Mouse (Mus musculus) spleen, adult 2 months (tissue): Measurements from ENCODE around the gene Tmem178. TPM values are rescaled to one million over a fixed set of nuclear protein-coding genes. Genes with fewer than 3 reads are reported as not detected.

ENCODE experiments used
- DNase-seq, 2 experiments: peaks; one replicate each; pipeline versions ENCODE4 v3.0.0 to v3.0.0-alpha.2; 2012 to 2021; ENCODE audit warnings: low spot score in 2 of 2, low read depth in 1 of 2
- H3K27ac ChIP-seq: fragments of 200-500 bp; 2 replicates; pipeline ENCODE4 v1.5.1; 2012; ENCODE audit warnings: low read length, inconsistent platforms; ENCODE audit not compliant: insufficient read depth
- H3K27me3 ChIP-seq: fragments of 200-500 bp; 2 replicates; pipeline ENCODE4 v1.6.1; 2012; ENCODE audit warnings: mild to moderate bottlenecking, moderate library complexity, low read length, inconsistent platforms; ENCODE audit not compliant: control insufficient read depth, insufficient read depth
- H3K36me3 ChIP-seq: fragments of 200-500 bp; 2 replicates; pipeline ENCODE4 v1.6.1; 2012; ENCODE audit warnings: mild to moderate bottlenecking, low read length, inconsistent platforms; ENCODE audit not compliant: control insufficient read depth, insufficient read depth
- H3K4me1 ChIP-seq: fragments of 200-500 bp; 2 replicates; pipeline ENCODE4 v1.6.1; 2011; ENCODE audit warnings: inconsistent platforms; ENCODE audit not compliant: control insufficient read depth, insufficient read depth, insufficient read length
- H3K4me3 ChIP-seq: fragments of 200-500 bp; 2 replicates; pipeline ENCODE4 v1.5.1; 2011; ENCODE audit warnings: mild to moderate bottlenecking, inconsistent platforms; ENCODE audit not compliant: insufficient read depth, insufficient read length; ENCODE audit errors: extremely low read depth
- CTCF ChIP-seq: fragments of 200-500 bp; IDR thresholded peaks from 2 replicates; pipeline ENCODE4 v1.5.1; 2011; ENCODE audit warnings: mild to moderate bottlenecking, inconsistent platforms; ENCODE audit not compliant: insufficient read depth, insufficient read length, insufficient replicate concordance; ENCODE audit errors: extremely low read depth
- POLR2A ChIP-seq: fragments of 200-500 bp; IDR thresholded peaks from 2 replicates; pipeline ENCODE4 v1.6.1; 2011; ENCODE audit warnings: low read depth, low read length, inconsistent platforms
- WGBS: fragments of 180-500 bp; shearing (Covaris S2); methylation state at CpG from one replicate; pipeline ENCODE4 v1.1.7; 2018; 5-methylcytosine and 5-hydroxymethylcytosine counted together
- polyA plus RNA-seq: library from polyadenylated mRNA; depleted of rRNA; stranded (reverse); fragments of >200 nt; gene quantifications from 2 replicates; pipeline ENCODE4 v1.2.3, GENCODE M21; 2012

Tmem178 gene
- polyA plus RNA-seq, 1 experiment, result 0.61 TPM

GRCm38 (mm10) chr17:80927151-80927550 lies 17.3 kb upstream of the Tmem178 start:
- Histone ChIP-seq H3K27ac (no peak overlapping the region), H3K27me3 (no peaks in the 10 kb centered on the region), H3K36me3 (no peaks in the 10 kb centered on the region), H3K4me1 (no peaks in the 10 kb centered on the region), H3K4me3 (no peak overlapping the region)
- whole genome bisulfite sequencing, result 100% methylated on average over 2 of the region's 2 CpGs
- TF ChIP-seq POLR2A, result no peak
- TF ChIP-seq CTCF, result no peak
- DNase-seq, result no peak

GRCm38 (mm10) chr17:80932716-80933115 lies 11.7 kb upstream of the Tmem178 start:
- WGBS, result 93% methylated on average over 3 of the region's 3 CpGs

GRCm38 (mm10) chr17:80933401-80934029 lies 10.9 kb upstream of the Tmem178 start:
- no peak for TF ChIP-seq POLR2A
- no peak for TF ChIP-seq CTCF
- Histone ChIP-seq H3K36me3 (no peaks in the 10 kb centered on the region), H3K4me3 (peak overlapping the region; percentile 19; the same call in 1 of the 2 replicates), H3K27ac (no peak overlapping the region), H3K27me3 (no peaks in the 10 kb centered on the region), H3K4me1 (peaks cover 3% of the 10 kb centered on the region; the same call in 1 of the 2 replicates)
- WGBS, result 33% methylated on average over 11 of the region's 11 CpGs
- no peak for DNase-seq

More at GRCm38 (mm10) chr17:80932716-80933115, 11.7 kb upstream of the Tmem178 start:
- no peaks in the 10 kb centered on the region for H3K36me3 ChIP-seq
- DNase-seq, result no peak
- H3K27ac ChIP-seq, result no peak overlapping the region
- peaks cover 3% of the 10 kb centered on the region; the same call in 1 of the 2 replicates for H3K4me1 ChIP-seq
- TF ChIP-seq CTCF (no peak), POLR2A (no peak)
- no peak overlapping the region for H3K4me3 ChIP-seq
- H3K27me3 ChIP-seq, result no peaks in the 10 kb centered on the region

GRCm38 (mm10) chr17:80935807-80936519 lies 8.5 kb upstream of the Tmem178 start:
- Histone ChIP-seq H3K36me3 (no peaks in the 10 kb centered on the region), H3K4me1 (peaks cover 3% of the 10 kb centered on the region; the same call in 1 of the 2 replicates), H3K27me3 (no peaks in the 10 kb centered on the region), H3K27ac (no peak overlapping the region), H3K4me3 (no peak overlapping the region)
- DNase-seq, result no peak
- 81% methylated on average over 10 of the region's 10 CpGs for WGBS
- no peak for TF ChIP-seq CTCF
- TF ChIP-seq POLR2A, result no peak

GRCm38 (mm10) chr17:80936521-80936920 lies 7.9 kb upstream of the Tmem178 start:
- no peak for DNase-seq
- TF ChIP-seq POLR2A (no peak), CTCF (no peak)
- Histone ChIP-seq H3K27me3 (no peaks in the 10 kb centered on the region), H3K36me3 (no peaks in the 10 kb centered on the region), H3K27ac (no peak overlapping the region), H3K4me3 (no peak overlapping the region), H3K4me1 (peaks cover 3% of the 10 kb centered on the region; the same call in 1 of the 2 replicates)
- WGBS, result 85% methylated on average over 5 of the region's 5 CpGs

- TF ChIP-seq CTCF, result no peak
- no peak for TF ChIP-seq POLR2A
- no peaks in the 10 kb centered on the region for H3K36me3 ChIP-seq
- H3K27me3 ChIP-seq, result peaks cover 6% of the 10 kb centered on the region
- no peak overlapping the region for H3K4me3 ChIP-seq
- H3K4me1 ChIP-seq, result no peaks in the 10 kb centered on the region; the same call in 1 of the 2 replicates
- 83% methylated on average over 7 of the region's 7 CpGs for WGBS
- H3K27ac ChIP-seq, result no peak overlapping the region
- DNase-seq, result no peak
These were observed 4.6 kb upstream of the Tmem178 start for GRCm38 (mm10) chr17:80939833-80940232.
